Mouse (Mus musculus) gastrocnemius, adult 8-10 months (tissue): ENCODE results near the gene Dock10. TPM values are rescaled to one million over a fixed set of nuclear protein-coding genes. Genes with fewer than 3 reads are reported as not detected.

Source experiments
- DNase-seq, 2 experiments: peaks; one replicate each; pipeline ENCODE4 v3.0.0; 2022; ENCODE audit warnings: low spot score in 2 of 2
- total RNA-seq, 4 experiments: library from RNA; stranded (reverse); gene quantifications; 2 replicates each; pipeline ENCODE4 v1.2.4; 2022

Dock10 gene
- total RNA-seq, 4 experiments from 2014 or later: 0.92 to 2.0 (median 1.6) TPM

GRCm38 (mm10) chr1:80616671-80617070, 141.7 kb downstream of the Dock10 start:
- no peak for DNase-seq

GRCm38 (mm10) chr1:80614750-80615149, 143.6 kb downstream of the Dock10 start:
- no peak for DNase-seq

- no peak for DNase-seq
These were observed 144.8 kb downstream of the Dock10 start for GRCm38 (mm10) chr1:80613395-80614011.

GRCm38 (mm10) chr1:80607546-80607945, 150.8 kb downstream of the Dock10 start:
- DNase-seq: no peak

GRCm38 (mm10) chr1:80606131-80606754, 152.1 kb downstream of the Dock10 start:
- no peak for DNase-seq

- DNase-seq: no peak
These were observed 154.0 kb downstream of the Dock10 start for GRCm38 (mm10) chr1:80604332-80604731.

- no peak for DNase-seq
These were observed 155.2 kb downstream of the Dock10 start for GRCm38 (mm10) chr1:80603081-80603480.

- DNase-seq: no peak
These were observed 175.0 kb downstream of the Dock10 start for GRCm38 (mm10) chr1:80583281-80583680.

- DNase-seq: no peak
These were observed 176.1 kb downstream of the Dock10 start for GRCm38 (mm10) chr1:80582186-80582585.

GRCm38 (mm10) chr1:80576898-80577297, 181.4 kb downstream of the Dock10 start:
- no peak for DNase-seq

GRCm38 (mm10) chr1:80556446-80556845, 201.9 kb downstream of the Dock10 start:
- DNase-seq: no peak

- DNase-seq: no peak
These were observed 216.8 kb downstream of the Dock10 start for GRCm38 (mm10) chr1:80541522-80541921.

- no peak for DNase-seq
These were observed 236.1 kb downstream of the Dock10 start for GRCm38 (mm10) chr1:80522197-80522596.

GRCm38 (mm10) chr1:80520456-80520855, 237.9 kb downstream of the Dock10 start:
- no peak for DNase-seq

- DNase-seq: no peak
These were observed 238.4 kb downstream of the Dock10 start for GRCm38 (mm10) chr1:80519893-80520292.

GRCm38 (mm10) chr1:80515836-80516235, 242.5 kb downstream of the Dock10 start:
- DNase-seq: no peak

GRCm38 (mm10) chr1:80512210-80512948, 245.9 kb downstream of the Dock10 start:
- DNase-seq: no peak

- no peak for DNase-seq
These were observed 253.6 kb downstream of the Dock10 start for GRCm38 (mm10) chr1:80504757-80505156.

- DNase-seq: no peak
These were observed 254.2 kb downstream of the Dock10 start for GRCm38 (mm10) chr1:80504081-80504480.

GRCm38 (mm10) chr1:80502456-80503165, 255.7 kb downstream of the Dock10 start:
- DNase-seq: no peak

- DNase-seq: no peak
These were observed 259.1 kb downstream of the Dock10 start for GRCm38 (mm10) chr1:80499264-80499663.

- DNase-seq: no peak
These were observed 262.0 kb downstream of the Dock10 start for GRCm38 (mm10) chr1:80496360-80496759.
